Mouse (Mus musculus) 416B (cell line): ENCODE data around the gene Fbl.
"Not testable (repeated sequence)": the region's sequence is repeated elsewhere in the genome, so short reads cannot be mapped to it uniquely, and the experiment has no call there.

Experiments used
- DNase-seq: peaks from one replicate; pipeline ENCODE4 v3.0.0; 2011; ENCODE audit warnings: low read depth

Fbl gene

GRCm38 (mm10) chr7:28169489-28170422 lies at the start of gene Fbl:
Gene Fbl (plus strand): TSS chr7:28169710.
- DNase-seq: peak; percentile 94

GRCm38 (mm10) chr7:28129166-28129565 lies 40.3 kb upstream of the Fbl start, which contains the start of gene 9530053A07Rik:
Gene 9530053A07Rik (plus strand): TSS chr7:28129466.
- DNase-seq: no peak

GRCm38 (mm10) chr7:28137613-28138012 lies 31.9 kb upstream of the Fbl start:
- DNase-seq: peak; percentile 54

GRCm38 (mm10) chr7:28148263-28148662 lies 21.2 kb upstream of the Fbl start:
- DNase-seq: peak; percentile 63

- DNase-seq: no peak
Observed at GRCm38 (mm10) chr7:28149841-28150240, 19.7 kb upstream of the Fbl start.

GRCm38 (mm10) chr7:28151584-28152221 lies 17.8 kb upstream of the Fbl start:
- peak; percentile 50 for DNase-seq

GRCm38 (mm10) chr7:28153595-28153994 lies 15.9 kb upstream of the Fbl start:
- DNase-seq: not testable (repeated sequence)

- DNase-seq: no peak
Observed at GRCm38 (mm10) chr7:28159292-28159691, 10.2 kb upstream of the Fbl start.

GRCm38 (mm10) chr7:28159893-28160292 lies 9.6 kb upstream of the Fbl start:
- DNase-seq: no peak

GRCm38 (mm10) chr7:28161163-28161749 lies 8.3 kb upstream of the Fbl start:
- no peak for DNase-seq

GRCm38 (mm10) chr7:28165406-28165805 lies 4.1 kb upstream of the Fbl start:
- peak; percentile 28 for DNase-seq

GRCm38 (mm10) chr7:28168320-28169115 lies 992 bp upstream of the Fbl start:
- DNase-seq: peak; percentile 93

- no peak for DNase-seq
Observed at GRCm38 (mm10) chr7:28175358-28175757, 5.8 kb downstream of the Fbl start.

- no peak for DNase-seq
Observed at GRCm38 (mm10) chr7:28179228-28179627, 9.7 kb downstream of the Fbl start, which contains the start of gene Dyrk1b. Gene Dyrk1b (plus strand): TSS chr7:28179469.

GRCm38 (mm10) chr7:28179741-28180377 lies 10.3 kb downstream of the Fbl start:
- no peak for DNase-seq

GRCm38 (mm10) chr7:28180890-28181289 lies 11.4 kb downstream of the Fbl start:
- DNase-seq: no peak

GRCm38 (mm10) chr7:28181376-28181775 lies 11.9 kb downstream of the Fbl start:
- no peak for DNase-seq

- no peak for DNase-seq
Observed at GRCm38 (mm10) chr7:28182320-28182719, 12.8 kb downstream of the Fbl start.

- DNase-seq: no peak
Observed at GRCm38 (mm10) chr7:28185884-28186283, 16.4 kb downstream of the Fbl start.

- DNase-seq: no peak
Observed at GRCm38 (mm10) chr7:28186631-28187030, 17.1 kb downstream of the Fbl start.

GRCm38 (mm10) chr7:28191489-28191888 lies 22.0 kb downstream of the Fbl start:
- no peak for DNase-seq
